Comparison of ENCODE assay signal across 14 mouse cellular contexts in the genomic region with DNA sequence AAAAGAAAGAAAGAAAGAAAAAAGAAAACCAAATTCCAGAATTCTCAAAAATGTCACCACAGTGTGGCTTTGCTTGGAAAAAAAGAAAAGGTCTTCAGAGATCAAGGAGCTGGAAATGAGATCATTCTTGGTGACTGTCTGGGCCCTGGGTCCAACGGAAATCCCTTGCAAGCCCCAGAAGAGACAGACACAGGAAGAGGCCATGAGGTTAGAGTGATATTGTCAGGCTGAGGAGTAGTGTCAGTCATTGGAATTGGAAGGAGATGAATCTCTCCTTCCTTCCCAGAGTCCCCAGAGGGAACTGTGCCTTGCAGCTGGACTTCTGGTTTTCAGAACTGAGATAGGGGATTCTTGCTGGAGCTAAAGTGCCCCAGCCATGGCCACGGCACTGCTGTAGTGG. TPM values are rescaled to one million over a fixed set of nuclear protein-coding genes. Genes with fewer than 3 reads are reported as not detected.
DNase-seq lines count a peak whose midpoint lies in the region; ATAC-seq and TF ChIP-seq lines count a peak whose summit lies in the region.
"Had no signal": no experiment of that assay in that cellular context is flagged by ENCODE, and none has a peak within 500 bp of the region (broad histone marks: within the 10 kb centered on the region; RNA-seq: fewer than 3 reads in every experiment).

No protein-coding gene starts in this region.

- 0 out of 2 replicates have a peak overlapping the region, but pooled peaks have one; percentile 14 for H3K27ac ChIP-seq in embryonic facial prominence, embryonic 15.5 days (replicated peaks)
- H3K27ac ChIP-seq in embryonic facial prominence, embryonic 10.5 days (replicated peaks): no peak overlapping the region
- H3K27ac ChIP-seq in intestine, embryonic 15.5 days: peak overlapping the region; percentile 9; the same call in 1 of the 2 replicates
- H3K27ac ChIP-seq in intestine, postnatal 0 days (ENCODE audit: low read depth, low read length): no peak overlapping the region
- H3K27ac ChIP-seq in lung, postnatal 0 days (ENCODE audit: low read length): peak overlapping the region; percentile 51; the same call in 1 of the 2 replicates
- peak overlapping the region; percentile 6; the same call in 1 of the 2 replicates for H3K27ac ChIP-seq in liver, embryonic 16.5 days (ENCODE audit: low read length)
- H3K27ac ChIP-seq: embryonic facial prominence, embryonic 12.5 days; hindbrain, postnatal 0 days; limb, embryonic 12.5 days had no signal

- 0 out of 2 replicates have a peak, but pooled peaks cover 6% of the 10 kb centered on the region for H3K27me3 ChIP-seq in embryonic facial prominence, embryonic 15.5 days
- peaks cover 19% of the 10 kb centered on the region for H3K27me3 ChIP-seq in embryonic facial prominence, embryonic 10.5 days (replicated peaks; ENCODE audit: low read depth, poor library complexity, severe bottlenecking)
- H3K27me3 ChIP-seq in intestine, embryonic 15.5 days (replicated peaks): no peaks in the 10 kb centered on the region
- no peaks in the 10 kb centered on the region for H3K27me3 ChIP-seq in intestine, postnatal 0 days (replicated peaks; ENCODE audit: control insufficient read depth, insufficient read depth, low read length)
- no peaks in the 10 kb centered on the region for H3K27me3 ChIP-seq in lung, postnatal 0 days (replicated peaks; ENCODE audit: insufficient read depth, low read length)
- no peaks in the 10 kb centered on the region for H3K27me3 ChIP-seq in liver, embryonic 16.5 days (ENCODE audit: control insufficient read depth, insufficient read depth, low read depth, low read length)
- H3K27me3 ChIP-seq: embryonic facial prominence, embryonic 12.5 days had no signal

- H3K9ac ChIP-seq in embryonic facial prominence, embryonic 15.5 days: no peak overlapping the region
- H3K9ac ChIP-seq in intestine, embryonic 15.5 days: no peak overlapping the region
- no peak overlapping the region for H3K9ac ChIP-seq in intestine, postnatal 0 days (ENCODE audit: low read depth, low read length)
- no peak overlapping the region for H3K9ac ChIP-seq in lung, postnatal 0 days (replicated peaks; ENCODE audit: low read depth)
- no peak overlapping the region for H3K9ac ChIP-seq in liver, embryonic 16.5 days (ENCODE audit: low read depth, low read length)
- H3K9ac ChIP-seq: embryonic facial prominence, embryonic 12.5 days; limb, embryonic 12.5 days had no signal

- H3K4me2 ChIP-seq in embryonic facial prominence, embryonic 15.5 days (replicated peaks): no peak overlapping the region
- H3K4me2 ChIP-seq in intestine, embryonic 15.5 days (replicated peaks): no peak overlapping the region
- H3K4me2 ChIP-seq in intestine, postnatal 0 days (replicated peaks; ENCODE audit: low read depth): no peak overlapping the region
- H3K4me2 ChIP-seq in lung, postnatal 0 days (replicated peaks; ENCODE audit: low read depth, low read length): no peak overlapping the region
- H3K4me2 ChIP-seq in liver, embryonic 16.5 days (ENCODE audit: low read depth, low read length): no peak overlapping the region
- H3K4me2 ChIP-seq: embryonic facial prominence, embryonic 12.5 days; limb, embryonic 12.5 days had no signal

- no peak for DNase-seq in embryonic facial prominence, embryonic 10.5 days (ENCODE audit: low spot score)
- no peak for DNase-seq in lung, postnatal 0 days (ENCODE audit: low spot score)
- no peak for DNase-seq in lung, postnatal 14 days
- no peak for DNase-seq in embryo, embryonic 11 days
- DNase-seq: adrenal gland, adult 8-10 months; cerebellum, postnatal 10 days; right cerebral cortex, adult 18-20 months had no signal

- no peak for TF ChIP-seq EP300 in lung, postnatal 0 days (IDR thresholded peaks at IDR 0.05)

- no peaks in the 10 kb centered on the region for H3K9me3 ChIP-seq in embryonic facial prominence, embryonic 15.5 days (replicated peaks)
- peaks cover 4% of the 10 kb centered on the region for H3K9me3 ChIP-seq in embryonic facial prominence, embryonic 10.5 days
- no peaks in the 10 kb centered on the region for H3K9me3 ChIP-seq in intestine, embryonic 15.5 days
- no peaks in the 10 kb centered on the region for H3K9me3 ChIP-seq in intestine, postnatal 0 days (ENCODE audit: control insufficient read depth)
- H3K9me3 ChIP-seq in lung, postnatal 0 days (ENCODE audit: low read length): no peaks in the 10 kb centered on the region
- H3K9me3 ChIP-seq in liver, embryonic 16.5 days (replicated peaks; ENCODE audit: control insufficient read depth, low read length): no peaks in the 10 kb centered on the region
- H3K9me3 ChIP-seq: embryonic facial prominence, embryonic 12.5 days had no signal

- H3K4me3 ChIP-seq in embryonic facial prominence, embryonic 15.5 days (replicated peaks): no peak overlapping the region
- H3K4me3 ChIP-seq in embryonic facial prominence, embryonic 10.5 days: no peak overlapping the region
- H3K4me3 ChIP-seq in intestine, embryonic 15.5 days (replicated peaks): no peak overlapping the region
- no peak overlapping the region for H3K4me3 ChIP-seq in intestine, postnatal 0 days (ENCODE audit: low read depth, low read length)
- no peak overlapping the region for H3K4me3 ChIP-seq in lung, postnatal 0 days (ENCODE audit: low read depth, low read length)
- no peak overlapping the region for H3K4me3 ChIP-seq in liver, embryonic 16.5 days (ENCODE audit: low read depth, low read length)
- H3K4me3 ChIP-seq: embryonic facial prominence, embryonic 12.5 days; limb, embryonic 12.5 days had no signal

- TF ChIP-seq CTCF in intestine, postnatal 0 days (IDR thresholded peaks at IDR 0.05; ENCODE audit: low read depth): no peak
- TF ChIP-seq CTCF in lung, postnatal 0 days (IDR thresholded peaks at IDR 0.05): no peak

- peaks cover 24% of the 10 kb centered on the region; the same call in 1 of the 2 replicates for H3K4me1 ChIP-seq in embryonic facial prominence, embryonic 15.5 days
- peaks cover 22% of the 10 kb centered on the region for H3K4me1 ChIP-seq in embryonic facial prominence, embryonic 10.5 days
- H3K4me1 ChIP-seq in intestine, embryonic 15.5 days (replicated peaks): peaks cover 35% of the 10 kb centered on the region
- H3K4me1 ChIP-seq in intestine, postnatal 0 days (replicated peaks; ENCODE audit: control insufficient read depth, insufficient read depth, low read length): peaks cover 6% of the 10 kb centered on the region
- H3K4me1 ChIP-seq in lung, postnatal 0 days (ENCODE audit: insufficient read depth, low read depth, low read length): peaks cover 9% of the 10 kb centered on the region; the same call in 1 of the 2 replicates
- H3K4me1 ChIP-seq in liver, embryonic 16.5 days (ENCODE audit: control insufficient read depth, low read depth, low read length): no peaks in the 10 kb centered on the region; the same call in none of the 2 replicates

- ATAC-seq in embryonic facial prominence, embryonic 15.5 days (ENCODE audit: insufficient number of reproducible peaks, low FRiP score, low TSS enrichment, low read depth): no peak
- no peak for ATAC-seq in intestine, embryonic 15.5 days
- no peak for ATAC-seq in intestine, postnatal 0 days
- no peak for ATAC-seq in lung, postnatal 0 days
- ATAC-seq in liver, embryonic 16.5 days (ENCODE audit: low read depth): peak; percentile 35; the same call in 1 of the 2 replicates
- ATAC-seq: hindbrain, postnatal 0 days had no signal

- H3K36me3 ChIP-seq in embryonic facial prominence, embryonic 15.5 days: no peaks in the 10 kb centered on the region
- H3K36me3 ChIP-seq in embryonic facial prominence, embryonic 10.5 days (replicated peaks): no peaks in the 10 kb centered on the region
- H3K36me3 ChIP-seq in intestine, embryonic 15.5 days: no peaks in the 10 kb centered on the region
- no peaks in the 10 kb centered on the region for H3K36me3 ChIP-seq in intestine, postnatal 0 days (ENCODE audit: control insufficient read depth, insufficient read depth)
- no peaks in the 10 kb centered on the region for H3K36me3 ChIP-seq in lung, postnatal 0 days (ENCODE audit: insufficient read depth, low read length)
- no peaks in the 10 kb centered on the region for H3K36me3 ChIP-seq in liver, embryonic 16.5 days (ENCODE audit: control insufficient read depth, insufficient read depth)
- H3K36me3 ChIP-seq: embryonic facial prominence, embryonic 12.5 days; limb, embryonic 12.5 days had no signal

- 70% methylated on average over 2 of the region's 2 CpGs for WGBS in embryonic facial prominence, embryonic 15.5 days
- 73% methylated on average over 2 of the region's 2 CpGs for WGBS in embryonic facial prominence, embryonic 10.5 days
- 68% methylated on average over 2 of the region's 2 CpGs for WGBS in intestine, embryonic 15.5 days
- 70% methylated on average over 2 of the region's 2 CpGs for WGBS in intestine, postnatal 0 days
- WGBS in lung, postnatal 0 days: 39% methylated on average over 2 of the region's 2 CpGs
- 24% methylated on average over 2 of the region's 2 CpGs for WGBS in liver, embryonic 16.5 days (ENCODE audit: insufficient replicate concordance)

RNA-seq across cellular contexts. Expression of a gene that starts 31.2 kb away (rescaled TPM):
- 220 and 225 TPM in 2 replicates for polyA plus RNA-seq in embryonic facial prominence, embryonic 15.5 days (2015; fragmentation: Nextera tagmentation; extraction: Ambion mirVana)
- 388 and 400 TPM in 2 replicates for polyA plus RNA-seq in embryonic facial prominence, embryonic 10.5 days (2016; fragmentation: Nextera tagmentation; extraction: Ambion mirVana)
- 235 and 246 TPM in 2 replicates for polyA plus RNA-seq in intestine, embryonic 15.5 days (2015; fragmentation: Nextera tagmentation; extraction: Ambion mirVana)
- 127 and 135 TPM in 2 replicates for polyA plus RNA-seq in intestine, postnatal 0 days (2015; fragmentation: Nextera tagmentation; extraction: Ambion mirVana)
- polyA plus RNA-seq in lung, postnatal 0 days (2015; fragmentation: Nextera tagmentation; extraction: Ambion mirVana): 131 and 137 TPM in 2 replicates
- 83.1 and 93.1 TPM in 2 replicates for polyA plus RNA-seq in liver, embryonic 16.5 days (2015; fragmentation: Nextera tagmentation; extraction: Ambion mirVana)

RNA-seq across cellular contexts. Expression of a gene that starts 31.5 kb away (rescaled TPM):
- polyA plus RNA-seq in embryonic facial prominence, embryonic 15.5 days (2015; fragmentation: Nextera tagmentation; extraction: Ambion mirVana): 1,008 and 1,040 TPM in 2 replicates
- polyA plus RNA-seq in embryonic facial prominence, embryonic 10.5 days (2016; fragmentation: Nextera tagmentation; extraction: Ambion mirVana): 874 and 883 TPM in 2 replicates
- polyA plus RNA-seq in intestine, embryonic 15.5 days (2015; fragmentation: Nextera tagmentation; extraction: Ambion mirVana): 1,472 and 1,529 TPM in 2 replicates
- polyA plus RNA-seq in intestine, postnatal 0 days (2015; fragmentation: Nextera tagmentation; extraction: Ambion mirVana): 2,406 and 2,420 TPM in 2 replicates
- 1,092 and 1,166 TPM in 2 replicates for polyA plus RNA-seq in lung, postnatal 0 days (2015; fragmentation: Nextera tagmentation; extraction: Ambion mirVana)
- polyA plus RNA-seq in liver, embryonic 16.5 days (2015; fragmentation: Nextera tagmentation; extraction: Ambion mirVana): 638 and 672 TPM in 2 replicates

RNA-seq across cellular contexts. Expression of a gene that starts 31.7 kb away (rescaled TPM):
- polyA plus RNA-seq in embryonic facial prominence, embryonic 15.5 days (2015; fragmentation: Nextera tagmentation; extraction: Ambion mirVana): 0.67 and 6.2 TPM in 2 replicates
- polyA plus RNA-seq in embryonic facial prominence, embryonic 10.5 days (2016; fragmentation: Nextera tagmentation; extraction: Ambion mirVana): 3.7 and 4.2 TPM in 2 replicates
- 2.0 and 2.2 TPM in 2 replicates for polyA plus RNA-seq in intestine, embryonic 15.5 days (2015; fragmentation: Nextera tagmentation; extraction: Ambion mirVana)
- 1.0 and 1.9 TPM in 2 replicates for polyA plus RNA-seq in intestine, postnatal 0 days (2015; fragmentation: Nextera tagmentation; extraction: Ambion mirVana)
- polyA plus RNA-seq in lung, postnatal 0 days (2015; fragmentation: Nextera tagmentation; extraction: Ambion mirVana): 1.00 and 1.3 TPM in 2 replicates
- 0.15 and 0.23 TPM in 2 replicates for polyA plus RNA-seq in liver, embryonic 16.5 days (2015; fragmentation: Nextera tagmentation; extraction: Ambion mirVana)

RNA-seq across cellular contexts. Expression of a gene that starts 36.6 kb away (rescaled TPM):
- 10.0 and 10.2 TPM in 2 replicates for polyA plus RNA-seq in embryonic facial prominence, embryonic 15.5 days (2015; fragmentation: Nextera tagmentation; extraction: Ambion mirVana)
- polyA plus RNA-seq in embryonic facial prominence, embryonic 10.5 days (2016; fragmentation: Nextera tagmentation; extraction: Ambion mirVana): 4.6 and 5.8 TPM in 2 replicates
- polyA plus RNA-seq in intestine, embryonic 15.5 days (2015; fragmentation: Nextera tagmentation; extraction: Ambion mirVana): 41.9 and 46.6 TPM in 2 replicates
- 79.5 and 92.3 TPM in 2 replicates for polyA plus RNA-seq in intestine, postnatal 0 days (2015; fragmentation: Nextera tagmentation; extraction: Ambion mirVana)
- polyA plus RNA-seq in lung, postnatal 0 days (2015; fragmentation: Nextera tagmentation; extraction: Ambion mirVana): 36.0 and 36.4 TPM in 2 replicates
- polyA plus RNA-seq in liver, embryonic 16.5 days (2015; fragmentation: Nextera tagmentation; extraction: Ambion mirVana): 17.4 and 18.9 TPM in 2 replicates

RNA-seq across cellular contexts. Expression of a gene that starts 52.1 kb away (rescaled TPM):
- 8.3 and 10.1 TPM in 2 replicates for polyA plus RNA-seq in embryonic facial prominence, embryonic 15.5 days (2015; fragmentation: Nextera tagmentation; extraction: Ambion mirVana)
- polyA plus RNA-seq in embryonic facial prominence, embryonic 10.5 days (2016; fragmentation: Nextera tagmentation; extraction: Ambion mirVana): 2.9 and 3.8 TPM in 2 replicates
- 1.3 and 2.5 TPM in 2 replicates for polyA plus RNA-seq in intestine, embryonic 15.5 days (2015; fragmentation: Nextera tagmentation; extraction: Ambion mirVana)
- polyA plus RNA-seq in intestine, postnatal 0 days (2015; fragmentation: Nextera tagmentation; extraction: Ambion mirVana): 3.9 and 4.0 TPM in 2 replicates
- polyA plus RNA-seq in lung, postnatal 0 days (2015; fragmentation: Nextera tagmentation; extraction: Ambion mirVana): 2.0 and 2.1 TPM in 2 replicates
- polyA plus RNA-seq in liver, embryonic 16.5 days (2015; fragmentation: Nextera tagmentation; extraction: Ambion mirVana): 1.4 and 1.7 TPM in 2 replicates

Comparison
In these comparisons a context has a peak if more than half of its experiments do, and no peak if none do; other contexts are left out.
1. H3K27ac ChIP-seq: peak in embryonic facial prominence, embryonic 15.5 days (single experiment), intestine, embryonic 15.5 days (single experiment), lung, postnatal 0 days (single experiment) and liver, embryonic 16.5 days (single experiment); none in embryonic facial prominence, embryonic 10.5 days (single experiment) and intestine, postnatal 0 days (single experiment).